Mouse (Mus musculus): ENCODE measurements at regions not wholly inside any gene's neighbourhood (a gene's known extent, or its start where the extent isn't known, plus 50 kb on each side); places are given as distances from the start of the nearest gene placed in this dataset.

DNA sequence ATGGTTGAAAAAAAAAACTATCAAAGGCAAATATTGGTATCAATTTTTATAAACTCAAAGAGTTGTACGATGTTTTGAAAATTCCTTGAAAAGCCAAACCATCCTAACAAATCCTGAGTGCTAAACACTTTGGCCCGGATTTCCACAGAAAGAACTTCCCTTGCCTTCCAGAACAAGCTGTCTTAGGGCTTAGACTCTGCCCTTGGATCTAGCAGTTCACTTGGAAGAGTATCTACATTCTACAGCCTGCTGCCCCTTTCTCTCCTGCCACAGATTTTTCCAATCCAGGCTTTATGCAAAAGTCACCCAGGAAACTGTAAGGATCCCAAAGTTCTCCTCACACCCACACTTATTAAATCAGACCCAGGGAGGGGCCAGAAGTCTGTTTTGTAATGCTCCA lies 57.6 kb upstream of the Gdf10 start:
- no peak for ATAC-seq
- Histone ChIP-seq H3K27me3 (replicated peaks; ENCODE audit: control insufficient read depth, insufficient read depth, low read length) (no peaks in the 10 kb centered on the region), H3K9me3 (ENCODE audit: control insufficient read depth) (no peaks in the 10 kb centered on the region), H3K27ac (ENCODE audit: low read depth, low read length) (no peak overlapping the region), H3K9ac (ENCODE audit: low read depth, low read length) (no peak overlapping the region), H3K4me3 (ENCODE audit: low read depth, low read length) (no peak overlapping the region), H3K36me3 (ENCODE audit: control insufficient read depth, insufficient read depth) (no peaks in the 10 kb centered on the region), H3K4me1 (replicated peaks; ENCODE audit: control insufficient read depth, insufficient read depth, low read length) (no peaks in the 10 kb centered on the region), H3K4me2 (replicated peaks; ENCODE audit: low read depth) (no peak overlapping the region)
- TF ChIP-seq CTCF (IDR thresholded peaks at IDR 0.05; ENCODE audit: low read depth), result no peak
- WGBS, result 80% methylated on average over 2 of the region's 2 CpGs

DNA sequence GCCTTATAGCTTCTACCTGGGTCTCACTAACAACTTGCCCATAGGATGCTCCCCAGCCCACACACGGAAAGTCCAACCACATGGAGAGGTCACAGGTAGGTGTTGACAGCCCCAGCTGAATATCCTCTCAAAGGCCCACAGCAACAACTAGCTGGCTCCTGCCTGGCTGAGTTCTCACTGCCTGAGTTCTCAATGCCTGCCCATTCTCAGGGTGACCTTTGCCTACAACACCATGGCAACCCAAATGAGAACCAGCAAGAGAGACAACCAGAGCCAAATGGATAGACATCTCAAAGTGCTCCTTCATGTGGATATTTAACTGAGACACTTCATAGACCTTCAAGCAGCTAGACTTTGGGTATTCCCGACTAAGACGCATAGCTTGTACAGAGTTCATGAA lies 55.7 kb upstream of the Gdf10 start:
- H3K36me3 ChIP-seq (ENCODE audit: control insufficient read depth, insufficient read depth), result no peaks in the 10 kb centered on the region
- no peak for TF ChIP-seq CTCF (IDR thresholded peaks at IDR 0.05; ENCODE audit: low read depth)
- no peak overlapping the region for H3K27ac ChIP-seq (ENCODE audit: low read depth, low read length)
- no peak overlapping the region for H3K9ac ChIP-seq (ENCODE audit: low read depth, low read length)
- WGBS, result 91% methylated on average over 3 of the region's 3 CpGs
- ATAC-seq, result no peak
- no peaks in the 10 kb centered on the region for H3K27me3 ChIP-seq (replicated peaks; ENCODE audit: control insufficient read depth, insufficient read depth, low read length)
- no peaks in the 10 kb centered on the region for H3K9me3 ChIP-seq (ENCODE audit: control insufficient read depth)
- no peak overlapping the region for H3K4me3 ChIP-seq (ENCODE audit: low read depth, low read length)
- H3K4me2 ChIP-seq (replicated peaks; ENCODE audit: low read depth), result no peak overlapping the region
- no peaks in the 10 kb centered on the region for H3K4me1 ChIP-seq (replicated peaks; ENCODE audit: control insufficient read depth, insufficient read depth, low read length)
